Mouse (Mus musculus): ENCODE measurements around the gene Klhl29. TPM values are rescaled to one million over a fixed set of nuclear protein-coding genes. Genes with fewer than 3 reads are reported as not detected.

The Klhl29 gene
- total RNA-seq, 1 experiment: 0.22 TPM

GRCm38 (mm10) chr12:5182165-5182564, 193.3 kb downstream of the Klhl29 start:
- no peak overlapping the region for H3K4me3 ChIP-seq (ENCODE audit: insufficient read depth in 1 of 2, low read depth in 1 of 2, low read length in 2 of 2, poor library complexity in 1 of 2, severe bottlenecking in 1 of 2)
- no peaks in the 10 kb centered on the region for H3K9me3 ChIP-seq (ENCODE audit: control insufficient read depth, insufficient read depth, low read depth, low read length)
- H3K27ac ChIP-seq (ENCODE audit: insufficient read depth, low read depth, low read length, poor library complexity, severe bottlenecking): no peak overlapping the region
- peaks cover 0 to 2% of the 10 kb centered on the region in 2 experiments; a peak in 1 of 4 replicates for H3K4me1 ChIP-seq (ENCODE audit: control insufficient read depth in 2 of 2, insufficient read depth in 2 of 2, low read length in 2 of 2, poor library complexity in 1 of 2)
- no peaks in the 10 kb centered on the region for H3K36me3 ChIP-seq (ENCODE audit: control insufficient read depth, insufficient read depth, low read length, poor library complexity, severe bottlenecking)
- H3K9ac ChIP-seq (ENCODE audit: insufficient read depth, low read depth, low read length, poor library complexity, severe bottlenecking): no peak overlapping the region
- TF ChIP-seq CHD2 (IDR thresholded peaks at IDR 0.05; ENCODE audit: low read depth, low read length) (no peak), ZC3H11A (IDR thresholded peaks at IDR 0.05; ENCODE audit: borderline replicate concordance, low read depth, low read length) (no peak), ZNF384 (IDR thresholded peaks at IDR 0.05; ENCODE audit: low read depth, low read length) (no peak), MAFK (IDR thresholded peaks at IDR 0.05; ENCODE audit: insufficient read depth, low read depth, low read length) (no peak), HCFC1 (IDR thresholded peaks at IDR 0.05; ENCODE audit: borderline replicate concordance, insufficient read depth, low read length) (no peak)
- no peak for DNase-seq (ENCODE audit: low read depth, low spot score)
- in situ Hi-C loops (cut with MboI; ENCODE audit: low sequenced_read_pairs in 2 of 2, unreplicated experiment in 2 of 2): no loop called here

- H3K4me3 ChIP-seq (ENCODE audit: insufficient read depth in 1 of 2, low read depth in 1 of 2, low read length in 2 of 2, poor library complexity in 1 of 2, severe bottlenecking in 1 of 2): no peak overlapping the region
- no peak overlapping the region for H3K9ac ChIP-seq (ENCODE audit: insufficient read depth, low read depth, low read length, poor library complexity, severe bottlenecking)
- H3K4me1 ChIP-seq (ENCODE audit: control insufficient read depth in 2 of 2, insufficient read depth in 2 of 2, low read length in 2 of 2, poor library complexity in 1 of 2): peaks cover 0 to 2% of the 10 kb centered on the region in 2 experiments; a peak in 1 of 4 replicates
- H3K27ac ChIP-seq (ENCODE audit: insufficient read depth, low read depth, low read length, poor library complexity, severe bottlenecking): no peak overlapping the region
- no peaks in the 10 kb centered on the region for H3K9me3 ChIP-seq (ENCODE audit: control insufficient read depth, insufficient read depth, low read depth, low read length)
- in situ Hi-C loops (cut with MboI; ENCODE audit: low sequenced_read_pairs in 2 of 2, unreplicated experiment in 2 of 2): no loop called here
- no peak for TF ChIP-seq ZNF384 (IDR thresholded peaks at IDR 0.05; ENCODE audit: low read depth, low read length)
- no peak for TF ChIP-seq HCFC1 (IDR thresholded peaks at IDR 0.05; ENCODE audit: borderline replicate concordance, insufficient read depth, low read length)
- no peak for TF ChIP-seq ZC3H11A (IDR thresholded peaks at IDR 0.05; ENCODE audit: borderline replicate concordance, low read depth, low read length)
- no peak for TF ChIP-seq CHD2 (IDR thresholded peaks at IDR 0.05; ENCODE audit: low read depth, low read length)
- no peak for TF ChIP-seq MAFK (IDR thresholded peaks at IDR 0.05; ENCODE audit: insufficient read depth, low read depth, low read length)
- DNase-seq (ENCODE audit: low read depth, low spot score): no peak
- H3K36me3 ChIP-seq (ENCODE audit: control insufficient read depth, insufficient read depth, low read length, poor library complexity, severe bottlenecking): no peaks in the 10 kb centered on the region
Observed at GRCm38 (mm10) chr12:5176716-5177341, 198.7 kb downstream of the Klhl29 start.

GRCm38 (mm10) chr12:5166141-5166540, 209.3 kb downstream of the Klhl29 start:
- Histone ChIP-seq H3K4me3 (ENCODE audit: insufficient read depth in 1 of 2, low read depth in 1 of 2, low read length in 2 of 2, poor library complexity in 1 of 2, severe bottlenecking in 1 of 2) (no peak overlapping the region), H3K4me1 (ENCODE audit: control insufficient read depth in 2 of 2, insufficient read depth in 2 of 2, low read length in 2 of 2, poor library complexity in 1 of 2) (no peaks in the 10 kb centered on the region), H3K9me3 (ENCODE audit: control insufficient read depth, insufficient read depth, low read depth, low read length) (no peaks in the 10 kb centered on the region), H3K27ac (ENCODE audit: insufficient read depth, low read depth, low read length, poor library complexity, severe bottlenecking) (no peak overlapping the region), H3K36me3 (ENCODE audit: control insufficient read depth, insufficient read depth, low read length, poor library complexity, severe bottlenecking) (no peaks in the 10 kb centered on the region), H3K9ac (ENCODE audit: insufficient read depth, low read depth, low read length, poor library complexity, severe bottlenecking) (no peak overlapping the region)
- DNase-seq (ENCODE audit: low read depth, low spot score): no peak
- in situ Hi-C loops (cut with MboI; ENCODE audit: low sequenced_read_pairs in 2 of 2, unreplicated experiment in 2 of 2): no loop called here
- no peak for TF ChIP-seq HCFC1 (IDR thresholded peaks at IDR 0.05; ENCODE audit: borderline replicate concordance, insufficient read depth, low read length)
- TF ChIP-seq MAFK (IDR thresholded peaks at IDR 0.05; ENCODE audit: insufficient read depth, low read depth, low read length): no peak
- no peak for TF ChIP-seq ZNF384 (IDR thresholded peaks at IDR 0.05; ENCODE audit: low read depth, low read length)
- TF ChIP-seq CHD2 (IDR thresholded peaks at IDR 0.05; ENCODE audit: low read depth, low read length): no peak
- no peak for TF ChIP-seq ZC3H11A (IDR thresholded peaks at IDR 0.05; ENCODE audit: borderline replicate concordance, low read depth, low read length)

GRCm38 (mm10) chr12:5165411-5165810, 210.1 kb downstream of the Klhl29 start:
- H3K27ac ChIP-seq (ENCODE audit: insufficient read depth, low read depth, low read length, poor library complexity, severe bottlenecking): no peak overlapping the region
- H3K9ac ChIP-seq (ENCODE audit: insufficient read depth, low read depth, low read length, poor library complexity, severe bottlenecking): no peak overlapping the region
- in situ Hi-C loops (cut with MboI; ENCODE audit: low sequenced_read_pairs in 2 of 2, unreplicated experiment in 2 of 2): no loop called here
- no peak for DNase-seq (ENCODE audit: low read depth, low spot score)
- TF ChIP-seq ZC3H11A (IDR thresholded peaks at IDR 0.05; ENCODE audit: borderline replicate concordance, low read depth, low read length) (no peak), MAFK (IDR thresholded peaks at IDR 0.05; ENCODE audit: insufficient read depth, low read depth, low read length) (no peak), HCFC1 (IDR thresholded peaks at IDR 0.05; ENCODE audit: borderline replicate concordance, insufficient read depth, low read length) (no peak), ZNF384 (IDR thresholded peaks at IDR 0.05; ENCODE audit: low read depth, low read length) (no peak), CHD2 (IDR thresholded peaks at IDR 0.05; ENCODE audit: low read depth, low read length) (no peak)
- H3K9me3 ChIP-seq (ENCODE audit: control insufficient read depth, insufficient read depth, low read depth, low read length): no peaks in the 10 kb centered on the region
- no peaks in the 10 kb centered on the region for H3K36me3 ChIP-seq (ENCODE audit: control insufficient read depth, insufficient read depth, low read length, poor library complexity, severe bottlenecking)
- no peak overlapping the region for H3K4me3 ChIP-seq (ENCODE audit: insufficient read depth in 1 of 2, low read depth in 1 of 2, low read length in 2 of 2, poor library complexity in 1 of 2, severe bottlenecking in 1 of 2)
- H3K4me1 ChIP-seq (ENCODE audit: control insufficient read depth in 2 of 2, insufficient read depth in 2 of 2, low read length in 2 of 2, poor library complexity in 1 of 2): no peaks in the 10 kb centered on the region

Data from ES-E14 (cell line).